Mouse (Mus musculus): Measurements from ENCODE around the gene Slc35f5. TPM values are rescaled to one million over a fixed set of nuclear protein-coding genes. Genes with fewer than 3 reads are reported as not detected.

Gene Slc35f5
- total RNA-seq (2012; rRNA removed) (4.7 and 6.0 TPM in 2 replicates), total RNA-seq (2014; rRNA removed) (3.5 and 5.8 TPM in 2 replicates), polyA plus RNA-seq (2012; ENCODE audit: insufficient read length, low read depth) (3.9 and 4.6 TPM in 2 replicates)

- TF ChIP-seq MEF2A (IDR thresholded peaks at IDR 0.05; ENCODE audit: borderline replicate concordance, low read depth, low read length), result peak; percentile 34; the same call in 1 of the 2 replicates
- no peak for TF ChIP-seq ZKSCAN1 (IDR thresholded peaks at IDR 0.05; ENCODE audit: borderline replicate concordance, low read depth, low read length)
- TF ChIP-seq CHD2 (IDR thresholded peaks at IDR 0.05; ENCODE audit: low read length), result peak; percentile 30; the same call in 1 of the 2 replicates
- TF ChIP-seq RCOR1 (conservative IDR thresholded peaks at IDR 0.05; ENCODE audit: low read depth, low read length), result 0 out of 2 replicates have a peak, but pooled peaks have one; percentile 48
- TF ChIP-seq NRF1 (IDR thresholded peaks at IDR 0.05; ENCODE audit: low read depth, low read length), result peak; percentile 35; the same call in 1 of the 2 replicates
- TF ChIP-seq ELF1 (IDR thresholded peaks at IDR 0.05; ENCODE audit: low read depth, low read length), result peak; percentile 95
- 0 out of 2 replicates have a peak, but pooled peaks have one; percentile 18 for TF ChIP-seq TBP (conservative IDR thresholded peaks at IDR 0.05; ENCODE audit: low read depth, low read length)
- TF ChIP-seq TCF12 (IDR thresholded peaks at IDR 0.05; ENCODE audit: low read depth, low read length), result peak; percentile 62
- peak; percentile 86 for TF ChIP-seq POLR2A (IDR thresholded peaks at IDR 0.05; ENCODE audit: low read depth, low read length)
- peak; percentile 54; the same call in 1 of the 2 replicates for TF ChIP-seq POLR2AphosphoS2 (IDR thresholded peaks at IDR 0.05; ENCODE audit: low read depth, low read length)
- peak; percentile 43; the same call in 1 of the 2 replicates for TF ChIP-seq KAT2A (IDR thresholded peaks at IDR 0.05; ENCODE audit: insufficient replicate concordance, low read length)
- peak; percentile 82 for TF ChIP-seq MXI1 (IDR thresholded peaks at IDR 0.05; ENCODE audit: low read depth, low read length)
- TF ChIP-seq USF1 (IDR thresholded peaks at IDR 0.05; ENCODE audit: low read depth, low read length), result no peak
- peak; percentile 86 for TF ChIP-seq SIN3A (IDR thresholded peaks at IDR 0.05; ENCODE audit: low read length)
- TF ChIP-seq MAZ (IDR thresholded peaks at IDR 0.05; ENCODE audit: low read depth, low read length), result peak; percentile 85
- no peak for TF ChIP-seq EP300 (IDR thresholded peaks at IDR 0.05; ENCODE audit: low read length)
- TF ChIP-seq CTCF (conservative IDR thresholded peaks at IDR 0.05 in 1 of 2, IDR thresholded peaks at IDR 0.05 in 1 of 2; ENCODE audit: low read depth in 2 of 2, low read length in 2 of 2), result no peak
- peak; percentile 62; the same call in 1 of the 2 replicates for TF ChIP-seq NELFE (IDR thresholded peaks at IDR 0.05; ENCODE audit: low read depth, low read length)
- peak; percentile 75 for TF ChIP-seq BHLHE40 (IDR thresholded peaks at IDR 0.05; ENCODE audit: low read depth, low read length)
- TF ChIP-seq HCFC1 (IDR thresholded peaks at IDR 0.05; ENCODE audit: low read depth, low read length), result peak; percentile 85
- Histone ChIP-seq H3K4me1 (ENCODE audit: control insufficient read depth in 1 of 2, insufficient read depth in 2 of 2) (peaks cover 3 to 11% of the 10 kb centered on the region in 2 experiments; a peak in 3 of 4 replicates), H3K79me2 (replicated peaks; ENCODE audit: control insufficient read depth, extremely low read depth, insufficient read depth, poor library complexity, severe bottlenecking) (no peaks in the 10 kb centered on the region), H3K36me3 (replicated peaks in 1 of 2; ENCODE audit: control insufficient read depth in 1 of 2, insufficient read depth in 1 of 2, low read length in 1 of 2) (no peaks in the 10 kb centered on the region), H3K9ac (ENCODE audit: insufficient read depth, low read depth) (peak within 1 kb of the TSS; percentile 80), H3K4me3 (replicated peaks in 1 of 3; ENCODE audit: low read depth in 2 of 3, low read length in 2 of 3, poor library complexity in 1 of 3) (peak within 1 kb of the TSS; percentile 62 to 91 (median 77)), H3K9me3 (replicated peaks; ENCODE audit: low read length) (no peaks in the 10 kb centered on the region), H3K27me3 (replicated peaks) (no peaks in the 10 kb centered on the region), H3K27ac (ENCODE audit: insufficient read depth, low read depth) (no peak within 1 kb of the TSS), H3K4me2 (ENCODE audit: insufficient read depth, low read depth, poor library complexity, severe bottlenecking) (peak within 1 kb of the TSS; percentile 59)
- peak; percentile 86 for DNase-seq (ENCODE audit: extremely low read depth)
- in situ Hi-C loops (cut with MboI; ENCODE audit: low pct_ligation_motif_present, low pct_unique_long_range_greater_than_20kb, low sequenced_read_pairs), result loop anchor here (10.0 kb wide), 1 partner anchor 126 kb away; the partner anchor contains the start of gene Actr3
- dilution Hi-C loops (cut with MboI; ENCODE audit: extremely low pct_ligation_motif_present, extremely low pct_unique_long_range_greater_than_20kb, low sequenced_read_pairs), result no loop called here
Observed at GRCm38 (mm10) chr1:125560259-125561192, at the start of gene Slc35f5. Gene Slc35f5, plus strand, starts transcription at chr1:125560595.
